9 mouse cellular contexts compared by ENCODE assay signal in the genomic region with DNA sequence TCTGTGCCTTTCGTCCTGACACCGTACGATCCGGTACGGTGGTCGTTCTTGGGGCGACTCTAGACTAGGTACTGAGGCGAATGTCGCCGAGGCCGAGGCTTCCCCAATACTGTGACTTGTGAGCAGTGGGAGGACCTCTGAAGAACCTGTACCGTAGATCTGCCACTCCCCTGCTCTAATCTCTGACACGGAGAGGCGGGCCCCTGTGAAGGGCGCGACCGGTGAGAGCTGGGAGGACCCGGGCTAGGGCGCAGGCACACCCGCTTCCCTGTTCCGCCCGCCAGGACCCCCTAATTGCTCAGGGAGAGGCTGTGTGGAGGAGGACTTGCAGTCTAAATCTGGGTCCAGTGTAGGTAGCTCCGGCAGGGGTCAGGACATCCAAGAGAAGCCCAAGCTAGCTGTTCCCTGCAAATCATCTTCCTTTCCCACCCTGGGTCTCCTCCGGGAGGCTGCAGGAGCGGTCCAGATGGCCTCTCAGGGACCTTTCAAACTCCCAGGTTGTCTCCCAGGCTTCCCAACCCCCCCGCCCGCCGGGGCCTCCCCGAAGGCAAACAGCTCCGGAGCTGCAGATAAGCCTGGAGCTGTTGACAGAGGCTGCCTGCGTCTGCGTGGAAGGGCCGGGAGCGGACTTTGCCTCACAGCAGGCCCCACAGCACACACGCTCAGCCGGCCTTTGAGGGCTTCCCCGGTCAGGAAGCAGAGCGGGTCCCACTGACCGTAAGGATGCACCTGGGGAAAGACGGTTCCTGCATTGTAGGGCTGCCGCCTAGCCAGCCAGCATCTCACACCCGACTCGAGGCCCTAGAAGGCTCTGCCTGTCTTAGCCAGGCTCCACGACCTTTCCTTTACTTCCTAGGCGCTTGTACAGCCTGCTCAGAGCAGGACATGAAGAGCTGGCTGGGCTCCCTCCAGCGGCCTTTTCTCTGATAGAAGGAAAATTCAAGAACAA. TPM values are rescaled to one million over a fixed set of nuclear protein-coding genes. Genes with fewer than 3 reads are reported as not detected.
DNase-seq lines count a peak whose midpoint lies in the region; ATAC-seq lines count a peak whose summit lies in the region.
"Had no signal": no experiment of that assay in that cellular context is flagged by ENCODE, and none has a peak within 500 bp of the region (broad histone marks: within the 10 kb centered on the region; RNA-seq: fewer than 3 reads in every experiment).

No protein-coding gene starts in this region.

- H3K27ac ChIP-seq in heart, embryonic 12.5 days (ENCODE audit: poor library complexity, severe bottlenecking): peak overlapping the region; percentile 6; the same call in 1 of the 2 replicates
- peak overlapping the region; percentile 86 for H3K27ac ChIP-seq in stomach, embryonic 15.5 days

- peaks cover 42% of the 10 kb centered on the region for H3K4me1 ChIP-seq in heart, embryonic 12.5 days (replicated peaks)
- H3K4me1 ChIP-seq in stomach, embryonic 15.5 days: peaks cover 41% of the 10 kb centered on the region

- peak overlapping the region; percentile 65 for H3K9ac ChIP-seq in heart, embryonic 12.5 days
- no peak overlapping the region for H3K9ac ChIP-seq in stomach, embryonic 15.5 days

- no peaks in the 10 kb centered on the region for H3K9me3 ChIP-seq in heart, embryonic 12.5 days (replicated peaks)
- H3K9me3 ChIP-seq in stomach, embryonic 15.5 days: no peaks in the 10 kb centered on the region

- no peaks in the 10 kb centered on the region for H3K36me3 ChIP-seq in heart, embryonic 12.5 days
- H3K36me3 ChIP-seq in stomach, embryonic 15.5 days: no peaks in the 10 kb centered on the region

- H3K27me3 ChIP-seq in heart, embryonic 12.5 days (replicated peaks): peaks cover 28% of the 10 kb centered on the region
- H3K27me3 ChIP-seq in stomach, embryonic 15.5 days (replicated peaks): peaks cover 24% of the 10 kb centered on the region

- H3K4me2 ChIP-seq in heart, embryonic 12.5 days: peak overlapping the region; percentile 100
- H3K4me2 ChIP-seq in stomach, embryonic 15.5 days: peak overlapping the region; percentile 100

- peak overlapping the region; percentile 87 for H3K4me3 ChIP-seq in heart, embryonic 12.5 days
- H3K4me3 ChIP-seq in stomach, embryonic 15.5 days (replicated peaks): peak overlapping the region; percentile 79

- peak; percentile 56; the same call in 1 of the 2 replicates for ATAC-seq in heart, embryonic 12.5 days (ENCODE audit: insufficient number of reproducible peaks, low FRiP score)
- ATAC-seq in stomach, embryonic 15.5 days (ENCODE audit: insufficient read depth, low FRiP score, low read depth): peak; percentile 80

- peak; percentile 47 for DNase-seq in adrenal gland, postnatal 10 days
- DNase-seq in adrenal gland, adult 18-20 months (ENCODE audit: low spot score in 2 of 2): no peak
- peak; percentile 47 for DNase-seq in c-Kit-negative CD71-positive TER-119-positive erythroid progenitor cells, embryonic 14.5 days (ENCODE audit: low read depth, low spot score)
- DNase-seq in kidney, postnatal 14 days: peak; percentile 44
- peak; percentile 70 for DNase-seq in lung, postnatal 36 days
- DNase-seq in cerebellum, adult 9-11 months: no peak

- WGBS in heart, embryonic 12.5 days: 2% methylated on average over 46 of the region's 46 CpGs
- 11% methylated on average over 46 of the region's 46 CpGs for WGBS in stomach, embryonic 15.5 days

RNA-seq across cellular contexts. Expression of gene Itpka, which starts 2.3 kb away (rescaled TPM):
- 10 to 100 TPM in 1 of 2 experiments, 1 to 10 TPM in 1; 9.8 to 12.4 TPM for total RNA-seq in adrenal gland, postnatal 10 days (2021)
- 1 to 10 TPM; 2.1 to 4.0 TPM for total RNA-seq in adrenal gland, adult 18-20 months (2021)
- polyA plus RNA-seq in heart, embryonic 12.5 days (2016; fragmentation: Nextera tagmentation; extraction: Ambion mirVana): 3.0 and 3.1 TPM in 2 replicates
- polyA plus RNA-seq in stomach, embryonic 15.5 days (2015; fragmentation: Nextera tagmentation; extraction: Ambion mirVana): 9.8 and 10.2 TPM in 2 replicates

RNA-seq across cellular contexts. Expression of gene Ltk, which starts 15.8 kb away (rescaled TPM):
- 1 to 10 TPM in 1 of 2 experiments, under 1 TPM in 1; 0.57 to 1.3 TPM for total RNA-seq in adrenal gland, postnatal 10 days (2021)
- total RNA-seq in adrenal gland, adult 18-20 months (2021): 1 to 10 TPM in 1 of 2 experiments, under 1 TPM in 1; 0.99 to 1.1 TPM
- 0.13 and 0.17 TPM in 2 replicates for polyA plus RNA-seq in heart, embryonic 12.5 days (2016; fragmentation: Nextera tagmentation; extraction: Ambion mirVana)
- 2.1 and 2.7 TPM in 2 replicates for polyA plus RNA-seq in stomach, embryonic 15.5 days (2015; fragmentation: Nextera tagmentation; extraction: Ambion mirVana)
- total RNA-seq: heart, postnatal 36 days had no signal

RNA-seq across cellular contexts. Expression of gene Rpap1, which starts 42.9 kb away (rescaled TPM):
- total RNA-seq in adrenal gland, postnatal 10 days (2021): 10 to 100 TPM; 17.0 to 21.6 TPM
- 10 to 100 TPM; 12.5 to 14.4 TPM for total RNA-seq in adrenal gland, adult 18-20 months (2021)
- polyA plus RNA-seq in heart, embryonic 12.5 days (2016; fragmentation: Nextera tagmentation; extraction: Ambion mirVana): 22.8 and 23.9 TPM in 2 replicates
- polyA plus RNA-seq in stomach, embryonic 15.5 days (2015; fragmentation: Nextera tagmentation; extraction: Ambion mirVana): 25.3 and 29.5 TPM in 2 replicates

RNA-seq across cellular contexts. Expression of gene Tyro3, which starts 53.1 kb away (rescaled TPM):
- 1 to 10 TPM; 6.0 to 8.8 TPM for total RNA-seq in adrenal gland, postnatal 10 days (2021)
- 1 to 10 TPM; 2.5 to 3.5 TPM for total RNA-seq in adrenal gland, adult 18-20 months (2021)
- polyA plus RNA-seq in heart, embryonic 12.5 days (2016; fragmentation: Nextera tagmentation; extraction: Ambion mirVana): 9.2 and 10.7 TPM in 2 replicates
- 23.0 and 23.6 TPM in 2 replicates for polyA plus RNA-seq in stomach, embryonic 15.5 days (2015; fragmentation: Nextera tagmentation; extraction: Ambion mirVana)

Comparison
In these comparisons a context has a peak if more than half of its experiments do, and no peak if none do; other contexts are left out.
1. DNase-seq: peak in adrenal gland, postnatal 10 days (single experiment), c-Kit-negative CD71-positive TER-119-positive erythroid progenitor cells, embryonic 14.5 days (single experiment), kidney, postnatal 14 days (single experiment) and lung, postnatal 36 days (single experiment); none in adrenal gland, adult 18-20 months (0 of 2) and cerebellum, adult 9-11 months (single experiment).